Mouse (Mus musculus): Measurements from ENCODE around the gene Klrb1c. TPM values are rescaled to one million over a fixed set of nuclear protein-coding genes. Genes with fewer than 3 reads are reported as not detected.
"Not testable (repeated sequence)": the region's sequence is repeated elsewhere in the genome, so short reads cannot be mapped to it uniquely, and the experiment has no call there.

Gene Klrb1c
- polyA plus RNA-seq, 1 experiment from 2014 or later = 0.15 TPM

- 76% methylated on average over 10 of the region's 10 CpGs for WGBS
Measured at GRCm38 (mm10) chr6:128762892-128763670, 25.9 kb downstream of the Klrb1c start.

GRCm38 (mm10) chr6:128761144-128761540 lies 27.9 kb downstream of the Klrb1c start:
- 0 out of 2 replicates have a peak overlapping the region, but pooled peaks have one; percentile 43 for H3K9ac ChIP-seq
- H3K36me3 ChIP-seq = no peaks in the 10 kb centered on the region
- peak overlapping the region; percentile 57 for H3K4me2 ChIP-seq (replicated peaks)
- H3K4me1 ChIP-seq = 0 out of 2 replicates have a peak, but pooled peaks cover 3% of the 10 kb centered on the region
- no peak overlapping the region for H3K27ac ChIP-seq
- 40% methylated on average over 5 of the region's 5 CpGs for WGBS
- H3K4me3 ChIP-seq = peak overlapping the region; percentile 61
- ATAC-seq (ENCODE audit: low FRiP score, low read depth) = no peak
- H3K9me3 ChIP-seq = no peaks in the 10 kb centered on the region
- no peaks in the 10 kb centered on the region for H3K27me3 ChIP-seq

More at GRCm38 (mm10) chr6:128762892-128763670, 25.9 kb downstream of the Klrb1c start:
- not testable (repeated sequence) for ATAC-seq (ENCODE audit: low FRiP score, low read depth); H3K36me3 ChIP-seq; H3K27ac ChIP-seq; H3K9ac ChIP-seq; H3K9me3 ChIP-seq; H3K4me1 ChIP-seq; H3K27me3 ChIP-seq
- Histone ChIP-seq H3K4me3 (peak overlapping the region; percentile 56), H3K4me2 (replicated peaks) (peak overlapping the region; percentile 66)

- H3K27me3 ChIP-seq, H3K4me1 ChIP-seq, H3K9me3 ChIP-seq, H3K36me3 ChIP-seq: not testable (repeated sequence)
- H3K9ac ChIP-seq = peak overlapping the region; percentile 73
- H3K4me2 ChIP-seq (replicated peaks) = peak overlapping the region; percentile 57
- WGBS = under 1% methylated on average over 44 of the region's 44 CpGs
- ATAC-seq (ENCODE audit: low FRiP score, low read depth) = peak; percentile 77
- peak overlapping the region; percentile 81 for H3K27ac ChIP-seq
- peak overlapping the region; percentile 61 for H3K4me3 ChIP-seq
Measured at GRCm38 (mm10) chr6:128760416-128761143, 28.4 kb downstream of the Klrb1c start.

- H3K4me1 ChIP-seq, H3K36me3 ChIP-seq, H3K27me3 ChIP-seq, H3K9me3 ChIP-seq: not testable (repeated sequence)
- 0% methylated on average over 22 of the region's 22 CpGs for WGBS
- Histone ChIP-seq H3K9ac (peak overlapping the region; percentile 73), H3K4me2 (replicated peaks) (peak overlapping the region; percentile 48), H3K27ac (peak overlapping the region; percentile 81), H3K4me3 (peak overlapping the region; percentile 61)
- ATAC-seq (ENCODE audit: low FRiP score, low read depth) = peak; percentile 34
Measured at GRCm38 (mm10) chr6:128760016-128760415, 29.0 kb downstream of the Klrb1c start.

- Histone ChIP-seq H3K9me3 (no peaks in the 10 kb centered on the region), H3K4me2 (replicated peaks) (peak overlapping the region; percentile 48), H3K9ac (no peak overlapping the region), H3K4me1 (0 out of 2 replicates have a peak, but pooled peaks cover 3% of the 10 kb centered on the region), H3K27ac (no peak overlapping the region), H3K27me3 (no peaks in the 10 kb centered on the region), H3K36me3 (no peaks in the 10 kb centered on the region), H3K4me3 (peak overlapping the region; percentile 61)
- 79% methylated on average over 5 of the region's 5 CpGs for WGBS
- ATAC-seq (ENCODE audit: low FRiP score, low read depth) = no peak
Measured at GRCm38 (mm10) chr6:128759221-128759950, 29.6 kb downstream of the Klrb1c start.

GRCm38 (mm10) chr6:128755402-128755763 lies 33.6 kb downstream of the Klrb1c start:
- H3K4me3 ChIP-seq; H3K9me3 ChIP-seq; H3K27me3 ChIP-seq; ATAC-seq (ENCODE audit: low FRiP score, low read depth); H3K9ac ChIP-seq; H3K27ac ChIP-seq; H3K4me2 ChIP-seq (replicated peaks); H3K36me3 ChIP-seq; H3K4me1 ChIP-seq: not testable (repeated sequence)
- WGBS = 33% methylated on average over 4 of the region's 4 CpGs

- Histone ChIP-seq H3K4me2 (replicated peaks) (peak overlapping the region; percentile 41; the same call in 1 of the 2 replicates), H3K27ac (peak overlapping the region; percentile 61; the same call in 1 of the 2 replicates)
- not testable (repeated sequence) for H3K4me1 ChIP-seq; H3K9ac ChIP-seq; ATAC-seq (ENCODE audit: low FRiP score, low read depth); H3K4me3 ChIP-seq; H3K9me3 ChIP-seq; H3K36me3 ChIP-seq; H3K27me3 ChIP-seq
- 77% methylated on average over 12 of the region's 12 CpGs for WGBS
Measured at GRCm38 (mm10) chr6:128754748-128755401, 34.1 kb downstream of the Klrb1c start.

- H3K9me3 ChIP-seq, H3K4me3 ChIP-seq, H3K27me3 ChIP-seq, H3K4me1 ChIP-seq, H3K36me3 ChIP-seq, H3K9ac ChIP-seq: not testable (repeated sequence)
- Histone ChIP-seq H3K4me2 (replicated peaks) (peak overlapping the region; percentile 41), H3K27ac (peak overlapping the region; percentile 61; the same call in 1 of the 2 replicates)
- ATAC-seq (ENCODE audit: low FRiP score, low read depth) = peak; percentile 77
- 37% methylated on average over 10 of the region's 10 CpGs for WGBS
Measured at GRCm38 (mm10) chr6:128754265-128754664, 34.8 kb downstream of the Klrb1c start.

- H3K27me3 ChIP-seq, H3K27ac ChIP-seq, H3K9ac ChIP-seq, H3K4me3 ChIP-seq, H3K4me1 ChIP-seq, H3K36me3 ChIP-seq, H3K9me3 ChIP-seq: not testable (repeated sequence)
- WGBS = 41% methylated on average over 8 of the region's 8 CpGs
- peak; percentile 95 for ATAC-seq (ENCODE audit: low FRiP score, low read depth)
- H3K4me2 ChIP-seq (replicated peaks) = peak overlapping the region; percentile 41
Measured at GRCm38 (mm10) chr6:128753610-128754224, 35.3 kb downstream of the Klrb1c start.

GRCm38 (mm10) chr6:128747006-128747405 lies 42.0 kb downstream of the Klrb1c start:
- not testable (repeated sequence) for H3K27ac ChIP-seq; H3K9me3 ChIP-seq; H3K4me3 ChIP-seq; H3K4me1 ChIP-seq; H3K36me3 ChIP-seq; H3K9ac ChIP-seq; H3K27me3 ChIP-seq; ATAC-seq (ENCODE audit: low FRiP score, low read depth); H3K4me2 ChIP-seq (replicated peaks)
- 75% methylated on average over 6 of the region's 6 CpGs for WGBS

GRCm38 (mm10) chr6:128737445-128737844 lies 51.6 kb downstream of the Klrb1c start:
- no peaks in the 10 kb centered on the region for H3K4me1 ChIP-seq
- no peaks in the 10 kb centered on the region for H3K27me3 ChIP-seq
- WGBS = 85% methylated on average over 7 of the region's 7 CpGs
- 0 out of 2 replicates have a peak, but pooled peaks cover 3% of the 10 kb centered on the region for H3K9me3 ChIP-seq
- H3K9ac ChIP-seq = no peak overlapping the region
- no peaks in the 10 kb centered on the region for H3K36me3 ChIP-seq
- H3K27ac ChIP-seq = no peak overlapping the region
- no peak overlapping the region for H3K4me2 ChIP-seq (replicated peaks)
- ATAC-seq (ENCODE audit: low FRiP score, low read depth) = no peak
- H3K4me3 ChIP-seq = no peak overlapping the region

Data from limb, embryonic 13.5 days (tissue).